Mouse (Mus musculus): ENCODE data around the gene Hbb-bt. TPM values are rescaled to one million over a fixed set of nuclear protein-coding genes. Genes with fewer than 3 reads are reported as not detected.
"Not testable (repeated sequence)": the region's sequence is repeated elsewhere in the genome, so short reads cannot be mapped to it uniquely, and the experiment has no call there.

The Hbb-bt gene
- 10 to 100 TPM; 78.9 to 84.4 TPM for total RNA-seq (2021)

DNA sequence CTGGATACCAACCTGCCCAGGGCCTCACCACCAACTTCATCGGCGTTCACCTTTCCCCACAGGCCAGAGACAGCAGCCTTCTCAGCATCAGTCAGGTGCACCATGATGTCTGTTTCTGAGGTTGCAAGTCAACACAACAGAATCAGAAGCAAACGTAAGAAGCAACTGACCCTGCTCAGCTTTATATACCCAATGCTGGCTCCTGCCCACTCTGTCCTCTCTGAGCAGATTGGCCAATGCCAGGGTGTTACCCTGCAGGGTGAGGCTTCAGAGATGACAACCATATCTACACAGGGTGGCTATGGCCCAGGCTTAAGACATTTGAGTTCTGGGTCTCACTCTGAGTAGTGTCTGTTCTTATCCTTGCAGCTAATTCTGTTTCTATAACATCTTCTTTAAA is at the start of gene Hbb-bt:
TSS of gene Hbb-bt (minus strand) at position 231 of the 400 bp plus-strand sequence.
- DNase-seq (ENCODE audit: low spot score in 2 of 2): no peak
- intact Hi-C loops (cut with DNase I): no loop called here

DNA sequence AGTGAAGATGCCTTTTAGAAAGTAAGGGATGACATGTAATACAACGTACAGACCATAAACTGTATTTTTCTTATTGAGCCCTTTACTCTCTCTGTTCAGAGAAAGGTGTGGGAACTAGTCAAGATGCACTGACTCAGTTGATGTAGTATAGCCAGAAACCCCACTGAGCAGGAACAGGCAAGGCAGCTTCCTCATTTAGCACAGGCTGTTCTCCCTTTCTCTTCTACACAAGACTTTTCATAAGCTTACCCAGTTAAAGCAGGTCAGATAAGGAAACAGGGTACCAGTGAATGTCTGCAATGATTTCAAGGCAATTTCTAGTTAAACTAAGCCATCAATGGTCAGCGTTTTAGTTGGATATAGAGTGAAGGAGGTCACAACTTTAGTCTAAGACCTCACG is 47.7 kb upstream of the Hbb-bt start:
- DNase-seq (ENCODE audit: low spot score in 2 of 2): no peak
- intact Hi-C loops (cut with DNase I): no loop called here

DNA sequence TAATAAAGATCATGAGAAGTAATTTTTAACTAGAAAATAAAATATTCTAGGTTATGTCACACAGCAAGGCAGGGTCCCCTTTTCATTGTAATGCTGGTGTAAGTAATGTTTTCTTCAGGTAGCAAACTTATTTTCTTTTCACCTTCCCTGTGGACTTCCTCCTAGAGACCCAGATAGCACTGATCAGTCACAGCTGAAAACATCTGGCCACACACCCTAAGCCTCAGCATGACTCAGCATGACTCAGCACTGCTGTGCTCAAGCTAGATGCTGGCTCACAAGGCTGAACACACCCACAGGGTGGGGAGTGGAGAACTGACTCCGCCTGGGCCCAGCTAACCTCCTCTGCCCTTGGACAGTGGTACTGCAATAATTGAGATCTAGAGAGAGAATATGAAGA is 47.1 kb upstream of the Hbb-bt start:
- DNase-seq (ENCODE audit: low spot score in 2 of 2): peak in 1 of 2 experiments; percentile 9
- intact Hi-C loops (cut with DNase I): no loop called here

DNA sequence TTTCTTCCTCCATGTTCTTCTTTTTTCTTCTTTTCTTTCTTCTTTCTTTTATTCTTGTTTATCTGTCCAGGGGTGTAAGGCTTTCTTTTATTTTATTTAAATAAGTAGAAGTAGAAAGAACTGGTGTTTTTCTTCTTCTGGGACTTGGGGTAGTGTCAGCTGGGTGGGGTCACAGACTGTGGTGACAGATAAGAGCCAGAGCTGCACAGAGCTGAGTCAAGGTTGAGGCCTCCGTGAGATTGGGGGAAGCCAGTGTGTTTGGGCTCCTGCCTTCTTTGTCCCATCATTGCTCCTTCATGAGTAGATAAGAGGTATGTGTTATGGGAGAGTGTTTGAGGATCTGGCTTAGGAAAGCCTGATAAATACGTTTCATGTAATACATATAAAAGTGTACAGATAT is 45.3 kb upstream of the Hbb-bt start:
- DNase-seq (ENCODE audit: low spot score in 2 of 2): no peak
- intact Hi-C loops (cut with DNase I): no loop called here

DNA sequence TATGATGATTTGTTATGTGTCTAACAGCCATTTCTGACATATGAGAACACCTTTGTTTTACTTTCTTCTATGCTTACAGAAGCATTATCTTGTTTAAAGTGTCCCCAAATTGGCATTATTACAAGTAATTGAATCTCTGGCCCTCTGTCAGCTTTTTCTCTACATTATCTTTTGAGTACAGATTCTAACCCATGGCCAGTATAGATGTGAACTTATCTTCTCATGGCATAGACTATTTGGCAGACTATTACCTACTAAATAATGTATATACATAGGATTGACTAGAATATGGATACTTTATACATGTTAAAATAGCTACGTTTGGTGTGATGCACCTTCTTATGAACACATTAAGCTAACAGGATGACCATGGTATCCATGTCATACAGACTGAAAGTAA is 40.9 kb upstream of the Hbb-bt start:
- intact Hi-C loops (cut with DNase I): no loop called here
- DNase-seq (ENCODE audit: low spot score in 2 of 2): no peak

- no peak for DNase-seq (ENCODE audit: low spot score in 2 of 2)
- intact Hi-C loops (cut with DNase I): no loop called here
Observed at GRCm38 (mm10) chr7:103853090-103853489, 39.3 kb upstream of the Hbb-bt start, which contains the start of gene Hbb-y. Hbb-y (minus strand) TSS chr7:103853216.

DNA sequence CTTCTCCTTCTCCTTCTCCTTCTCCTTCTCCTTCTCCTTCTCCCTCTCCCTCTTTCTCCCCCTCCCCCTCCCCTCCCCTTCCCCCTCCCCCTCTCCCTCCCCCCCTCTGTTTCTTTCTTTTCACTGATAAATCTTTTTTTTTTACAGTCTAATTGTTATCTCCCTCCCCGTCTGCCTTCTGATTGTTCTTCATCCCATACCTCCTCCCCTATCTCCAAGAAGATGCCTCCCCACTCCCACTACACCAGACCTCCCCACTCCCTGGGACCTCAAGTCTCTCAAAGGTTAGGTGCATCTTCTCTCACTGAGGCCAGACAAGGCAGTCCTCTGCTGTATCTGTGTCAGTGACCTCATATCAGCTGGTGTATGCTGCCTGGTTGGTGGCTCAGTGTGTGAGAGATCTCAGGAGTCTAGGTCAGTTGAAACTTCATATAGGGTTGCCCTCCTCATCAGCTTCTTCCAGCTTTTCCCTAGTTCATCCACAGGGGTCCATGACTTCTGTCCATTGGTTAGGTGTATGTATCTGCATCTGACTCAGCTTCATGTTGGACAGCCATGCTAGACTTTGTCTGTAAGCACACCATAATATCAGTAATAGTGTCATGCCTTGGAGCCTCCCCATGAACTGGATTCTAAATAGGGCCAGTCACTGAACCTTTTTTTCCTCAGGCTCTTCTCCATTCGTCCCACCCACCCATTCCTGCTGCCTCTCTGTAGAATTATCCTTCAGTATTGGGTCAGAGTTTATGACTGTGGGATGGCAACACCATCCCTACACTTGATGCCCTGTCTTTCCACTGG is 30.9 kb upstream of the Hbb-bt start:
- intact Hi-C loops (cut with DNase I): no loop called here
- DNase-seq (ENCODE audit: low spot score in 2 of 2): no peak

GRCm38 (mm10) chr7:103843034-103843433 is 29.2 kb upstream of the Hbb-bt start, which contains the start of gene Hbb-bh1:
Hbb-bh1 (minus strand) TSS chr7:103843164.
- intact Hi-C loops (cut with DNase I): no loop called here
- DNase-seq (ENCODE audit: low spot score in 2 of 2): no peak

- no peak for DNase-seq (ENCODE audit: low spot score in 2 of 2)
- intact Hi-C loops (cut with DNase I): no loop called here
Observed at GRCm38 (mm10) chr7:103840268-103840667, 26.5 kb upstream of the Hbb-bt start, which contains the start of gene Hbb-bh2. Hbb-bh2 (minus strand) TSS chr7:103840520.

GRCm38 (mm10) chr7:103827808-103828207 is 14.0 kb upstream of the Hbb-bt start, which contains the start of gene Hbb-bs:
Hbb-bs (minus strand) TSS chr7:103828096.
- intact Hi-C loops (cut with DNase I): no loop called here

GRCm38 (mm10) chr7:103827139-103827538 is 13.3 kb upstream of the Hbb-bt start:
- intact Hi-C loops (cut with DNase I); DNase-seq (ENCODE audit: low spot score in 2 of 2): not testable (repeated sequence)

More at GRCm38 (mm10) chr7:103827808-103828207, 14.0 kb upstream of the Hbb-bt start, which contains the start of gene Hbb-bs:
- no peak for DNase-seq (ENCODE audit: low spot score in 2 of 2)

DNA sequence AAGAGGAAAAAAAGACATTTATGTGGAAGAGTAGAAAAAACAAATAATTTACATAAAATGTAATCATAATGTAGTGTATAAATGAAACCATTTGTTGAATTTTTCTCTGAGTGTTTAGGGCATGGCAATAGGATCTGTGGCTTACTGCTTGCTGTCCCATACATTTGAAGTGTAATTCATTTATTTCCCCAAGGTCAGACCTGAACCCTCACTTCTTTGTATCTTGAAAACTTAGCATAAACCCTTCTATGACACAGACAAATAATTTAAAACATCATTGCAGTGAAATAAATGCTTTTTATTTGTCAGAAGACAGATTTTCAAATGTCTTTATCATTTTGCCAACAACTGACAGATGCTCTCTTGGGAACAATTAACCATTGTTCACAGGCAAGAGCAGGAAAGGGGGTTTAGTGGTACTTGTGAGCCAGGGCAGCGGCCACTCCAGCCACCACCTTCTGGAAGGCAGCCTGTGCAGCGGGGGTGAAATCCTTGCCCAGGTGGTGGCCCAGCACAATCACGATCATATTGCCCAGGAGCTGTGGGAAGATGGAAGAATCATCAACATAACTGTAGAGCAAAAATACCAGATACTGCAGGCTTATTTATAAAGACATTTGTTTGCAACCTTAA is 12.6 kb upstream of the Hbb-bt start:
- DNase-seq (ENCODE audit: low spot score in 2 of 2): no peak
- intact Hi-C loops (cut with DNase I): no loop called here

- DNase-seq (ENCODE audit: low spot score in 2 of 2): no peak
- intact Hi-C loops (cut with DNase I): no loop called here
Observed at GRCm38 (mm10) chr7:103825536-103826254, 11.9 kb upstream of the Hbb-bt start.

- intact Hi-C loops (cut with DNase I): no loop called here
- DNase-seq (ENCODE audit: low spot score in 2 of 2): no peak
Observed at GRCm38 (mm10) chr7:103824597-103824996, 10.8 kb upstream of the Hbb-bt start.

GRCm38 (mm10) chr7:103815085-103815484 is 1.3 kb upstream of the Hbb-bt start:
- peak in 1 of 2 experiments; percentile 14 for DNase-seq (ENCODE audit: low spot score in 2 of 2)
- intact Hi-C loops (cut with DNase I): not testable (repeated sequence)

DNA sequence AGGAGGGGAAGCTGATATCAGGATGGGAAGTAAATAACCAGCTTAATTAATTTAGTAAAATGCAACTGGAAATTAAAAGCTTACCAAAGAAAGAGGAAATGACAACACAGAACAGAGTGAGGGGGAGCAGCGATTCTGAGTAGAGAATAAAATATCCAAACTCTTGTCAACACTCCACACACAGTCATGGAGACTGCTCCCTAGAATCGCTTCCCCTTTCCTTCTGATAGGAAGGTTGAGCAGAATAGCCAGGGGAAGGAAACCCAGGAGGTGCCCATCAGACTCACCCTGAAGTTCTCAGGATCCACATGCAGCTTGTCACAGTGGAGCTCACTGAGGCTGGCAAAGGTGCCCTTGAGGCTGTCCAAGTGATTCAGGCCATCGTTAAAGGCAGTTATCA is 644 bp downstream of the Hbb-bt start:
- DNase-seq (ENCODE audit: low spot score in 2 of 2); intact Hi-C loops (cut with DNase I): not testable (repeated sequence)

DNA sequence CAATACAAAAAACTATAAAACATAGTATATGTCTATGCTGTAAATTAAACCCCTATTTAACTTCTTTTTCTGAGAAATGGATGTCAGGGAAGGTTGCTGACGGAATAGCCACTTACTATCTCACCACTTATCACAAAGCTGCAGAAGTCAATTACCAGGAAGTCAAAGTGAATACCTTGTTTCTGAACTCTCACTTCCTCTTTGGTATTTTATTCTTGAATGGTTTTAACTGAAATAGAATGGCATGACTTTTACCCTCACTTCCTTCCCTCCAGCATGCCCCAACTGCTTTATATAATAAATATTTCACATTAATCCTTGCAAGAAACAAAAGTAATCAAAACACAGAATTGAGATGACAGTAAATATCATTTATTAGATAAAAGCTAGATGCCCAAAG is 1.6 kb downstream of the Hbb-bt start:
- DNase-seq (ENCODE audit: low spot score in 2 of 2): no peak

DNA sequence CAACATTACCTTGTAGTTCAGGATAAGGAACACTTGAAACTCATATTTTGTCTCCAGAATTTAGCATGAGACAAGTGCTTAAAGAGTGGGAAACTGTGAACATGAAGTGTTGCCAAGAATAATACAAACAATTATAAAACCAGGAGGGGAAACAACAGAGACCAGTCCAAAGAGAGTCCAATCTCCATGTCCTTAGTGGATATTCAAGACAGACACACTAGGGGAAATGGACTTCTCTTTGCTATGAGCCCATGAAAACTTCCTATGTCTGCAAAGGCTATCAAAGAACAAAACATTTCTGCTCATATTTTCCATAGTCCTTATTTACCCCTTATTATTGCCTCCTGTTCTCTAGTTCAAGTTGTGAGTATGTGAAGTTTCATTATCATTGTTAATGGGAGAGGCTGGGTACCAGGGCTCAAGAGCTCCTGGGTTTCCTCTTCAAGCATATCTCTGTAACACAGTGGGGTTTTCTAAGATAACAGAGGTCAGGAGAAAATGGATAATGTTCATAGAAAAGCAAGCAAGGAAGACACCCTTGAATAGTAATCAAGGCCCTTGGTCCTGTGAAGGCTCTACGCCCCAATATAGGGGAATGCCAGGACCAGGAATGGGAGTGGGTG is 2.5 kb downstream of the Hbb-bt start:
- intact Hi-C loops (cut with DNase I): no loop called here
- no peak for DNase-seq (ENCODE audit: low spot score in 2 of 2)

More for the DNA sequence above, 1.6 kb downstream of the Hbb-bt start:
- intact Hi-C loops (cut with DNase I): no loop called here

DNA sequence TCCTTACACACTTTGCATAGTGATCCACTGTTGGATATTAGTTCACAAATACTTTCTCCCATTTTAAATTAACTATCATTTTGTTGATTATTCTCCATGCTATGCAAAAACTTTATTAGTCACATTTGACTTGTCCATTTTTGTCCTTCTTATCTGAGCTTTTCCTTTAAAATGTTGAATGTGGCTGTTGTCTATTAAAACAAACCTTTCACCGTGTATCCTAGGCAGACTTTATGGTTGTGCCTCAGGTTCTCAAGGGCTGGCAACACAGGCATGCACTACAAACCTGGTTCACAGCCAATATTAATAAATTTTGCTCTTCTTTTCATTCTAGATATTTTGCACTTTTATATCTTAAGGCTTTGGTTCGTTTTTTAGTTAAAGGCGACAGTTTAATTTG is 3.0 kb downstream of the Hbb-bt start:
- DNase-seq (ENCODE audit: low spot score in 2 of 2): no peak
- intact Hi-C loops (cut with DNase I): no loop called here

- DNase-seq (ENCODE audit: low spot score in 2 of 2): no peak
- intact Hi-C loops (cut with DNase I): no loop called here
Observed at GRCm38 (mm10) chr7:103810296-103810695, 3.5 kb downstream of the Hbb-bt start.
